Comparison of ENCODE assay signal across 21 mouse cellular contexts in genomic region chr12:71606366-71606765, GRCm38 (mm10).
DNase-seq lines count a peak whose midpoint lies in the region; ATAC-seq lines count a peak whose summit lies in the region.
"Had no signal": no experiment of that assay in that cellular context is flagged by ENCODE, and none has a peak within 500 bp of the region (broad histone marks: within the 10 kb centered on the region; RNA-seq: fewer than 3 reads in every experiment).

No protein-coding gene starts in this region.

- H3K4me1 ChIP-seq in midbrain, embryonic 11.5 days (ENCODE audit: control insufficient read depth, insufficient read depth, low read length) = peaks cover 6% of the 10 kb centered on the region
- peaks cover 4% of the 10 kb centered on the region for H3K4me1 ChIP-seq in midbrain, embryonic 10.5 days
- H3K4me1 ChIP-seq in forebrain, embryonic 16.5 days (replicated peaks; ENCODE audit: control insufficient read depth, insufficient read depth, low read length) = peaks cover 5% of the 10 kb centered on the region; the same call in 1 of the 2 replicates
- H3K4me1 ChIP-seq in midbrain, embryonic 13.5 days (replicated peaks) = peaks cover 16% of the 10 kb centered on the region
- H3K4me1 ChIP-seq: megakaryocyte, embryonic 14.5 days had no signal

- H3K27ac ChIP-seq in midbrain, embryonic 11.5 days (ENCODE audit: low read depth, low read length) = no peak overlapping the region
- H3K27ac ChIP-seq in midbrain, embryonic 10.5 days (replicated peaks) = no peak overlapping the region
- H3K27ac ChIP-seq in forebrain, embryonic 16.5 days (ENCODE audit: low read length) = peak overlapping the region; percentile 77
- peak overlapping the region; percentile 74 for H3K27ac ChIP-seq in midbrain, embryonic 13.5 days

- H3K36me3 ChIP-seq in midbrain, embryonic 11.5 days (ENCODE audit: control insufficient read depth, insufficient read depth, low read length) = no peaks in the 10 kb centered on the region
- no peaks in the 10 kb centered on the region for H3K36me3 ChIP-seq in midbrain, embryonic 10.5 days
- H3K36me3 ChIP-seq in forebrain, embryonic 16.5 days (ENCODE audit: control insufficient read depth, insufficient read depth) = no peaks in the 10 kb centered on the region
- H3K36me3 ChIP-seq in midbrain, embryonic 13.5 days = no peaks in the 10 kb centered on the region

- no peaks in the 10 kb centered on the region for H3K9me3 ChIP-seq in midbrain, embryonic 11.5 days (ENCODE audit: control insufficient read depth, low read length)
- H3K9me3 ChIP-seq in midbrain, embryonic 10.5 days (replicated peaks) = no peaks in the 10 kb centered on the region; the same call in 1 of the 2 replicates
- no peaks in the 10 kb centered on the region for H3K9me3 ChIP-seq in forebrain, embryonic 16.5 days (ENCODE audit: control insufficient read depth, low read length)
- no peaks in the 10 kb centered on the region for H3K9me3 ChIP-seq in midbrain, embryonic 13.5 days

- no peak overlapping the region for H3K4me3 ChIP-seq in midbrain, embryonic 11.5 days (ENCODE audit: low read depth, low read length)
- H3K4me3 ChIP-seq in midbrain, embryonic 10.5 days = no peak overlapping the region
- H3K4me3 ChIP-seq in forebrain, embryonic 16.5 days (replicated peaks; ENCODE audit: low read length) = no peak overlapping the region
- no peak overlapping the region for H3K4me3 ChIP-seq in midbrain, embryonic 13.5 days (replicated peaks)
- H3K4me3 ChIP-seq: megakaryocyte, embryonic 14.5 days; myocyte had no signal

- no peak overlapping the region for H3K9ac ChIP-seq in midbrain, embryonic 11.5 days (ENCODE audit: low read length)
- no peak overlapping the region; the same call in 1 of the 2 replicates for H3K9ac ChIP-seq in forebrain, embryonic 16.5 days (replicated peaks; ENCODE audit: low read depth, low read length)
- no peak overlapping the region for H3K9ac ChIP-seq in midbrain, embryonic 13.5 days (replicated peaks)

- H3K27me3 ChIP-seq in midbrain, embryonic 11.5 days (ENCODE audit: control insufficient read depth, insufficient read depth, low read length) = no peaks in the 10 kb centered on the region
- H3K27me3 ChIP-seq in midbrain, embryonic 10.5 days (ENCODE audit: low read depth, poor library complexity, severe bottlenecking) = no peaks in the 10 kb centered on the region
- H3K27me3 ChIP-seq in forebrain, embryonic 16.5 days (replicated peaks; ENCODE audit: control insufficient read depth, insufficient read depth, low read length) = no peaks in the 10 kb centered on the region
- H3K27me3 ChIP-seq in midbrain, embryonic 13.5 days = no peaks in the 10 kb centered on the region
- H3K27me3 ChIP-seq: megakaryocyte, embryonic 14.5 days had no signal

- WGBS in midbrain, embryonic 11.5 days = 81% methylated on average over 3 of the region's 3 CpGs
- 77% methylated on average over 3 of the region's 3 CpGs for WGBS in midbrain, embryonic 10.5 days
- WGBS in forebrain, embryonic 16.5 days = 30% methylated on average over 3 of the region's 3 CpGs
- 40% methylated on average over 3 of the region's 3 CpGs for WGBS in midbrain, embryonic 13.5 days

- peak; percentile 54 for DNase-seq in midbrain, embryonic 11.5 days (ENCODE audit: low spot score, missing footprints)
- no peak for DNase-seq in midbrain, embryonic 10.5 days (ENCODE audit: low spot score)
- peak; percentile 53 for DNase-seq in telencephalon, adult 2 months (ENCODE audit: low read depth, low spot score)
- DNase-seq in cerebellum, postnatal 25 days = no peak
- no peak for DNase-seq in layer of hippocampus, postnatal 14 days (ENCODE audit: low spot score in 2 of 2)
- DNase-seq: adrenal gland, adult 2 months; cerebellum, adult 11-12 months; heart, postnatal 10 days; kidney, adult 8-10 months; kidney, postnatal 14 days; lung, adult 18-20 months; lung, postnatal 14 days; retina, postnatal 1 day; thymus, postnatal 25 days had no signal

- H3K4me2 ChIP-seq in midbrain, embryonic 11.5 days = no peak overlapping the region
- H3K4me2 ChIP-seq in forebrain, embryonic 16.5 days (ENCODE audit: low read length) = no peak overlapping the region
- no peak overlapping the region for H3K4me2 ChIP-seq in midbrain, embryonic 13.5 days (replicated peaks)
- H3K4me2 ChIP-seq: heart, embryonic 11.5 days; liver, embryonic 11.5 days had no signal

- ATAC-seq in midbrain, embryonic 11.5 days (ENCODE audit: low FRiP score) = no peak
- ATAC-seq in forebrain, embryonic 16.5 days = 0 out of 2 replicates have a peak, but pooled peaks have one; percentile 40
- no peak for ATAC-seq in midbrain, embryonic 13.5 days
- ATAC-seq: inflammation-experienced regulatory T-cells, adult 6 months had no signal

Comparison
In these comparisons a context has a peak if more than half of its experiments do, and no peak if none do; other contexts are left out.
1. DNase-seq: peak in midbrain, embryonic 11.5 days (single experiment) and telencephalon, adult 2 months (single experiment); none in midbrain, embryonic 10.5 days (single experiment), cerebellum, postnatal 25 days (0 of 2) and layer of hippocampus, postnatal 14 days (0 of 2).
2. H3K27ac ChIP-seq: peak in forebrain, embryonic 16.5 days (single experiment) and midbrain, embryonic 13.5 days (single experiment); none in midbrain, embryonic 11.5 days (single experiment) and midbrain, embryonic 10.5 days (single experiment).